Mouse (Mus musculus): ENCODE data around the gene Mlycd.

DNA sequence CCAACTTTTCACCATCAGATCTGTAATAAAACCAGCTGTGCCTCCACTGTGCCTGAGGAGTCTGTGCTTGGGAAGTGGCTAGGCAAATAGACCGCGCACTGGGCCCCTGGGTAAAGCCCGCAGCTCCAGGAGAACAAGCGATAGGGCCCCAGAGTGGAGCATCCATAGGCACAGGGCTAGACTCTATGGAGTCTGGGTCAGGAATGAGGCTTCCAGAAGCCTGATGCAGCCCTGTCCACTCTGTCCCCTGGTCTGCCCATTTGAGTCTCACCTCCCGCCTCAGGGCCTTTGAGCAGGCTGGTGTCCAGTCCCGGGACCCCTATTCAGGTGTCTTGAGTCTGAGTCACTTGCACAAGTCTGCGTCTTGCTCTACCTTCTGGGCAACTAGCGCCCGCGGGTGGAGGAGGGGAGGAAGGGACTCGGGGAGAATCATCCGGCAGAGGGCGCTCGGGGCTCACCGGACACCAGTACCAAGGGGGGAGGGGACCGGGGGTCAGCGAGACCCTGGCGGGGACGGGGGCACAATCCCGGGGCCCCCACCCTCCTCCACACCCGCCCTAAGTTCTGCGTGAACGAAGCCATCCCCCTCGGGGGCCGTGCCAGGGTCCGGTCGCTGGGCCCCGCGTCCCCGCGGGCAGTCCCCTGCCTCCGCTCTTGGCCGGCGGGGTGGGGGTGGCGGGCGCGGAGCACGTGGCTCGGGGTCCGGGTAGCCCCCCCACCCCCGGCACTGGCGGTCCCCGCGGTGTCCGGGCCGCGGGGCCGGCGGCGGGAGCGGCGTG, 51.7 kb downstream of the Mlycd start, which contains the start of gene Necab2:
- peak; percentile 64 for TF ChIP-seq CTCF (IDR thresholded peaks at IDR 0.05; ENCODE audit: control insufficient read depth, insufficient read depth, low read length)
- no peak for TF ChIP-seq POLR2A (IDR thresholded peaks at IDR 0.05; ENCODE audit: borderline replicate concordance, control insufficient read depth, low read depth, low read length)
